Mouse (Mus musculus): ENCODE measurements at regions not wholly inside any gene's neighbourhood (a gene's known extent, or its start where the extent isn't known, plus 50 kb on each side); places are given as distances from the start of the nearest gene placed in this dataset.

- Histone ChIP-seq H3K4me1 (peaks cover 9% of the 10 kb centered on the region; the same call in 1 of the 2 replicates), H3K4me2 (replicated peaks) (no peak overlapping the region), H3K4me3 (no peak overlapping the region), H3K9ac (replicated peaks) (no peak overlapping the region), H3K27ac (replicated peaks) (no peak overlapping the region), H3K9me3 (no peaks in the 10 kb centered on the region), H3K36me3 (no peaks in the 10 kb centered on the region), H3K27me3 (no peaks in the 10 kb centered on the region)
- ATAC-seq (replicated peaks), result no peak
- 87% methylated on average over 12 of the region's 12 CpGs for WGBS
Measured at GRCm38 (mm10) chr6:93353353-93354125, 410.2 kb upstream of the Adamts9 start.

DNA sequence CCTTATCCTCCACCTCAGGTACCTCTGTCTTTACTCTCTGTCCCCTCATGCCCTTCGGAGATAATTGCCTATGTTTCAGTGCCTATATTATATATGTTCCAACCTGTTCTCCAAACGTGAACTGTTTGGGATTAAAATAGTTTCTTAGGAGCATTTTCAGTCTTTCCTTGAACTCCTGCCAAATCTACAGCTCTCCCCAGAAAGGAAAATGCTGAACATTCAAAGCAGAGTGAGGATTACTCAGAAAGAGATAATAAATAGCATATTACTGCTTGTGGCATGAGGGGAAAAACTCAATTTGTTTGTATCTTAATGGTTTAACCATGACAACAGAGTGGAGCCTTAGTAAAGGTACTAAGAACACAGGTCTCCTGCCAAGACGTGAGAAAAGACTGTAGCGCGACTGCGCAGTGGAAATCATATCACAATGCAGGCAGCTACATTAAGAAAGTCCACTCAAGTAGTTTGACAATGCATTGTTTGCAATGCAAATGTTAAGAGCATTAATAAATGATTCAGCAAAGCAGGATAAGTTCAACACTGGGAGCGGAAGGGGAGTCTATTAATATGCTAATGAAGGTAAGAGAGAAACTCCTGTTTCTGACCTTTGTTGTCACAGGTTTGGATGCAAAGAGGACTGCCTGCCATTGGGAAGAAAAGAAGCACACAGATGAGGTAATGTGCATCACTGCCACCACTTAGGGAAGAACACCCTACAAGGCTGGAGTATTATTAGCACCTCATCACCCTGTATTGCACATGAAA is 406.8 kb upstream of the Adamts9 start:
- Histone ChIP-seq H3K27ac (replicated peaks) (no peak overlapping the region), H3K27me3 (no peaks in the 10 kb centered on the region), H3K36me3 (no peaks in the 10 kb centered on the region), H3K4me3 (no peak overlapping the region), H3K9me3 (no peaks in the 10 kb centered on the region), H3K4me2 (replicated peaks) (no peak overlapping the region), H3K9ac (replicated peaks) (no peak overlapping the region), H3K4me1 (peaks cover 9% of the 10 kb centered on the region; the same call in 1 of the 2 replicates)
- 15% methylated on average over 7 of the region's 7 CpGs for WGBS
- no peak for ATAC-seq (replicated peaks)

DNA sequence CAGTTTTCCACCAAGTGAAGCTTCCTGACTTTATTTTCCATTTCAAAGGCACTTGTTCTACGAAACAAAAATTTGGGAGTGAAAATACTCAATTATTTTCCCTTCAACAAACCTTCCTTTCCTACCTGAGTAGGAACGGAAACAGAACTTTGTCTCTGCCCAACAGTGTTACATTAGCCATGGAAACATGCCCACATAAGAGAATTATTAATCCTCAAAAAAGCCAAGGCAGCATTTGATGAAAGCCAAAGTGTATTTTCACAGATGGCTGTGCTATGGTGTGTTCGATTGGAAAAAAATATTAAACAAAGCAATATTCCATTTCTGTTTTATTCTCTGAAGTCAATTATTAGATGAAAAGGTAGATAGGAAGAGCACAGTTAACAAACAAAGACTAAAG is 404.8 kb upstream of the Adamts9 start:
- Histone ChIP-seq H3K4me3 (no peak overlapping the region), H3K27ac (replicated peaks) (no peak overlapping the region), H3K9ac (replicated peaks) (no peak overlapping the region), H3K27me3 (no peaks in the 10 kb centered on the region), H3K36me3 (no peaks in the 10 kb centered on the region), H3K4me2 (replicated peaks) (no peak overlapping the region), H3K9me3 (no peaks in the 10 kb centered on the region), H3K4me1 (peaks cover 9% of the 10 kb centered on the region; the same call in 1 of the 2 replicates)
- ATAC-seq (replicated peaks), result no peak
- WGBS, result 83% methylated on average over 3 of the region's 3 CpGs

- H3K9ac ChIP-seq (replicated peaks), result no peak overlapping the region
- 81% methylated on average over 2 of the region's 2 CpGs for WGBS
Measured at GRCm38 (mm10) chr6:93328683-93329082, 385.4 kb upstream of the Adamts9 start.

GRCm38 (mm10) chr6:93327930-93328329 is 384.6 kb upstream of the Adamts9 start:
- Histone ChIP-seq H3K4me2 (replicated peaks) (no peak overlapping the region), H3K36me3 (no peaks in the 10 kb centered on the region), H3K4me1 (no peaks in the 10 kb centered on the region), H3K27ac (replicated peaks) (no peak overlapping the region), H3K27me3 (no peaks in the 10 kb centered on the region), H3K9ac (replicated peaks) (no peak overlapping the region), H3K4me3 (no peak overlapping the region), H3K9me3 (no peaks in the 10 kb centered on the region)
- WGBS, result 55% methylated on average over 1 of the region's 1 CpGs
- ATAC-seq (replicated peaks), result no peak

More at GRCm38 (mm10) chr6:93328683-93329082, 385.4 kb upstream of the Adamts9 start:
- Histone ChIP-seq H3K27me3 (no peaks in the 10 kb centered on the region), H3K36me3 (no peaks in the 10 kb centered on the region), H3K4me1 (no peaks in the 10 kb centered on the region), H3K4me2 (replicated peaks) (no peak overlapping the region), H3K4me3 (no peak overlapping the region), H3K9me3 (no peaks in the 10 kb centered on the region), H3K27ac (replicated peaks) (no peak overlapping the region)
- no peak for ATAC-seq (replicated peaks)

- WGBS, result 79% methylated on average over 3 of the region's 3 CpGs
- no peak for ATAC-seq (replicated peaks)
- no peaks in the 10 kb centered on the region for H3K9me3 ChIP-seq
- no peaks in the 10 kb centered on the region for H3K4me1 ChIP-seq
- no peaks in the 10 kb centered on the region for H3K36me3 ChIP-seq
- no peak overlapping the region for H3K9ac ChIP-seq (replicated peaks)
- H3K27ac ChIP-seq (replicated peaks), result no peak overlapping the region
- H3K4me3 ChIP-seq, result no peak overlapping the region
- no peak overlapping the region for H3K4me2 ChIP-seq (replicated peaks)
- no peaks in the 10 kb centered on the region for H3K27me3 ChIP-seq
Measured at GRCm38 (mm10) chr6:93323881-93324280, 380.6 kb upstream of the Adamts9 start.

DNA sequence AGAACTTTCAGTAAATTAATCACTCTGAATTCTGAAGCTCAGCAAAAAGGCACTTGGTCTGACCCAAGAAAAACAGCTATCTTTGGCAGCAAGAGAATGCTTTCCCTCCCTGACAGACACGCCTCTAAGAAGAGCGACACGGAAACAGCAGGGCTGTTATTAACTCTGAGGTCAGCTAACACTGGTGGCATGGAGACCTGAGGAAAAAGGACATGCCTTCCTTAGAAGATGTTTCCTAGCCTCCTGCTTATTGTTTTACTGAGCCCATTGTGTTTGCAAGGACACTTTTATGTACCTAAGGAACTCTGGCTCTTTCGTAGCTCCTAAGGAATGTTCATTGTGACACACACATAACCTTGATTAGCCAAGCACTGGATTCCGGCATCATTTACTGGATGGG is 371.3 kb upstream of the Adamts9 start:
- H3K27me3 ChIP-seq, result no peaks in the 10 kb centered on the region
- ATAC-seq (replicated peaks), result no peak
- H3K9me3 ChIP-seq, result no peaks in the 10 kb centered on the region
- H3K4me3 ChIP-seq, result no peak overlapping the region
- no peak overlapping the region for H3K27ac ChIP-seq (replicated peaks)
- H3K9ac ChIP-seq (replicated peaks), result no peak overlapping the region
- H3K36me3 ChIP-seq, result no peaks in the 10 kb centered on the region
- WGBS, result 78% methylated on average over 5 of the region's 5 CpGs
- H3K4me2 ChIP-seq (replicated peaks), result no peak overlapping the region
- no peaks in the 10 kb centered on the region for H3K4me1 ChIP-seq

DNA sequence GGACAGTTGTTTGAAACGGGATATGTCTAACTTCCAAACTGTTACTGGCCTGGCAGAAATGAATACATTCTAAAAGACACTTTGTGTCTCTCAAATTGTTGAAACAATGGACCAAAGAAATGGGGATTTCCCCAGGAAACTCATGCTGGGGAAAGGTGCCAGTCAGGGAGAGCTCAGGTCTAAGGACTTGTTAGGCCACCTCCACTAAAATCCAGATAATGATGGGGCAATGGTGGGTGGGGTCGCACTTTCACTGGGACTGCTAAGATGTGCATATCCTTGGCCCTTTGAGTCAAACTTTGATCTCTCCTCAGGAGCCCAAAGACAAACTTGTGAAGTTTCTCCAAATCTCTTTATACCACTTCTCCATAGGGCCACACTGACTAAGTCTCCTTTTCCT is 361.9 kb upstream of the Adamts9 start:
- H3K36me3 ChIP-seq, result no peaks in the 10 kb centered on the region
- H3K9me3 ChIP-seq, result no peaks in the 10 kb centered on the region
- no peak overlapping the region for H3K4me3 ChIP-seq
- H3K27ac ChIP-seq (replicated peaks), result no peak overlapping the region
- no peak overlapping the region for H3K9ac ChIP-seq (replicated peaks)
- 62% methylated on average over 2 of the region's 2 CpGs for WGBS
- no peaks in the 10 kb centered on the region for H3K4me1 ChIP-seq
- no peak overlapping the region for H3K4me2 ChIP-seq (replicated peaks)
- H3K27me3 ChIP-seq, result no peaks in the 10 kb centered on the region
- ATAC-seq (replicated peaks), result no peak

- H3K9ac ChIP-seq (replicated peaks), result no peak overlapping the region
- no peaks in the 10 kb centered on the region for H3K9me3 ChIP-seq
- H3K27ac ChIP-seq (replicated peaks), result no peak overlapping the region
- no peak for ATAC-seq (replicated peaks)
- no peaks in the 10 kb centered on the region for H3K36me3 ChIP-seq
- no peaks in the 10 kb centered on the region for H3K4me1 ChIP-seq
- no peak overlapping the region for H3K4me2 ChIP-seq (replicated peaks)
- 27% methylated on average over 6 of the region's 6 CpGs for WGBS
- H3K27me3 ChIP-seq, result no peaks in the 10 kb centered on the region
- no peak overlapping the region for H3K4me3 ChIP-seq
Measured at GRCm38 (mm10) chr6:93297975-93298374, 354.7 kb upstream of the Adamts9 start.

GRCm38 (mm10) chr6:93291711-93292110 is 348.4 kb upstream of the Adamts9 start:
- H3K36me3 ChIP-seq, result no peaks in the 10 kb centered on the region
- H3K4me2 ChIP-seq (replicated peaks), result no peak overlapping the region
- H3K27me3 ChIP-seq, result no peaks in the 10 kb centered on the region
- no peak overlapping the region for H3K4me3 ChIP-seq
- no peak for ATAC-seq (replicated peaks)
- no peak overlapping the region for H3K27ac ChIP-seq (replicated peaks)
- H3K4me1 ChIP-seq, result no peaks in the 10 kb centered on the region
- no peaks in the 10 kb centered on the region for H3K9me3 ChIP-seq
- WGBS, result 75% methylated on average over 1 of the region's 1 CpGs
- no peak overlapping the region for H3K9ac ChIP-seq (replicated peaks)

GRCm38 (mm10) chr6:93288421-93288820 is 345.1 kb upstream of the Adamts9 start:
- Histone ChIP-seq H3K4me3 (no peak overlapping the region), H3K9ac (replicated peaks) (no peak overlapping the region), H3K4me2 (replicated peaks) (no peak overlapping the region), H3K27me3 (no peaks in the 10 kb centered on the region), H3K27ac (replicated peaks) (no peak overlapping the region), H3K36me3 (no peaks in the 10 kb centered on the region), H3K9me3 (no peaks in the 10 kb centered on the region), H3K4me1 (no peaks in the 10 kb centered on the region)
- 53% methylated on average over 4 of the region's 4 CpGs for WGBS
- no peak for ATAC-seq (replicated peaks)

- no peaks in the 10 kb centered on the region for H3K36me3 ChIP-seq
- H3K27me3 ChIP-seq, result no peaks in the 10 kb centered on the region
- H3K4me1 ChIP-seq, result no peaks in the 10 kb centered on the region
- no peak overlapping the region for H3K4me3 ChIP-seq
- no peak overlapping the region for H3K27ac ChIP-seq (replicated peaks)
- no peaks in the 10 kb centered on the region for H3K9me3 ChIP-seq
- no peak overlapping the region for H3K9ac ChIP-seq (replicated peaks)
- no peak overlapping the region for H3K4me2 ChIP-seq (replicated peaks)
- no peak for ATAC-seq (replicated peaks)
- WGBS, result 94% methylated on average over 2 of the region's 2 CpGs
Measured at GRCm38 (mm10) chr6:93285796-93286195, 342.5 kb upstream of the Adamts9 start.
